Mouse (Mus musculus) liver, embryonic 14.5 days (tissue): ENCODE measurements around the gene Eid2.

Experiments
- CTCF ChIP-seq: IDR thresholded peaks from 2 replicates; pipeline ENCODE4 v1.5.1; 2016; ENCODE audit warnings: antibody characterized with exemption, low read depth, control low read depth
- EP300 ChIP-seq: IDR thresholded peaks from 2 replicates; pipeline ENCODE4 v1.6.1; 2016; ENCODE audit warnings: antibody characterized with exemption, low read depth

DNA sequence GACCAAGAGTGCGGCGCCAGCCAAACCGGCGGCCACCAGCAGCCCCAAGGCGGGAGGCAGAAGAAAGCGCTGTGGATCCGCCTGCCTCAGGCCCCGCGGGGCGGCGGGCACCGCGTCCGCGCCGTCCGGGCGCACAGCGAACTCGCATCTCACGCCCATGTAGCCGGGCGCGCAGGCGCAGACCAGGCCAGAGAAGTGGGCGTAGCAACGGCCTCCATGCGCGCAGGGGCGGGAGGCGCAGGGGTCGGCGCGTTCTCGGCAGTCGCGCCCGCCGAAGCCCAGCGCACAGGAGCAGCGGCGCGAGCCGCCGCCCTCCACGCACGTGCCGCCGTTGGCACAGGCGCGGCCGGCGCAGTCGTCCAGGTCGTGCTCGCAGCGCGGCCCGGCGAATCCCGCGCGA lies 26.8 kb downstream of the Eid2 start:
- TF ChIP-seq CTCF (no peak), EP300 (no peak)
